Mouse (Mus musculus) cerebellum, adult 2 months (tissue): ENCODE measurements around the gene Twf1.

ENCODE experiments used
- CTCF ChIP-seq: fragments of 200-500 bp; IDR thresholded peaks from 2 replicates; pipeline ENCODE4 v1.5.1; 2011; ENCODE audit warnings: low read depth, mild to moderate bottlenecking, control low read depth, low read length, moderate library complexity, borderline replicate concordance; ENCODE audit not compliant: insufficient read depth
- POLR2A ChIP-seq: fragments of 200-500 bp; IDR thresholded peaks from 2 replicates; pipeline ENCODE4 v1.6.1; 2011; ENCODE audit warnings: low read length, control low read depth, borderline replicate concordance; ENCODE audit not compliant: insufficient read depth

DNA sequence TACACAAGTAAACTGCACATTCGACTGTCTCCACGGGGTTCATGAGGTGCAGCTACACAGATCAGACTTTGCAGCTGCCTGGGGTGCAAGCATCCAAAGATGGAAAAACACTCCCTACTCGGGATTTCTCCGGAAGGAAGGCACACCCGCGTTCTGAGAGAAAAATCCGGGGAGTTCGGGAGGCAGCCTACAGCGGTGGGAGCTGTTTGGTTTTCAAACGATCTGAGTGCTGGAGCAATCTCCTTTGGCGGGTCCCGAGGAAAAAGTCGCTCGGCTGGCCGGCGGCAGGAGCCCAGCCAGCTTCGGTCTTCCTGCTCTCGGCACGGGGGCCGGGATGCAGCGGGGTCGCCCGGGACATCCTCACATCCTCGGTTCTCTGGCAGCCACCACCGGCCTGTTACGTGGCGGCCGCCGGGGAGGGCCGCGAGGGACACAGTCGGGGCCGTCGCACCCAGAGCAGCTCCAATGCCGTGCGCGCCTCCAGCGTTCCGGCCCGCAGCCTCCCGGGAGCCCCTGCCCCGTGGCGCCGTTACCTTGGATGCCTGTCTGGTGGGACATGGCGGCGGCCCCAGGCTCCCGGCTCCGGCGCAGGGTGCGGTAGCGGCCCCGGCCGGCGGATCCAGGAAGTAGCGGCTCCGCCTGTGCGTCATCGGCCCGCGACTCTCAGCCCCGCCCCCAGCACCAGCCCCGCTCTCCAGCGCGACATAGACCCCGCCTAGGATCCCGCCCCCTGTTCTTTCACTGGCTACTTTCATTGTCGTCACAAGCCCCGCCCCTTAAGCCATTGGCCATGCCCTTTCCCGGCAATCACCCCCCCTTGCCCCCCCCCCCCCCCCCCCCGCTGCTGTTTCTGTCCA lies at the start of gene Twf1:
- TF ChIP-seq POLR2A: peak; percentile 75
- no peak for TF ChIP-seq CTCF
